Mouse (Mus musculus) myocyte (in vitro differentiated cells): ENCODE data around the gene Gpc1.

ENCODE experiments used
- MAX ChIP-seq: IDR thresholded peaks from one replicate; pipeline ENCODE4 v1.6.1; 2011; ENCODE audit warnings: low read depth, mild to moderate bottlenecking, control low read depth
- POLR2A ChIP-seq: IDR thresholded peaks from one replicate; pipeline ENCODE4 v1.6.1; 2011; ENCODE audit warnings: low read depth, mild to moderate bottlenecking, control low read depth, moderate library complexity; ENCODE audit not compliant: insufficient read length

GRCm38 (mm10) chr1:92861503-92861902, 30.1 kb downstream of the Gpc1 start:
- TF ChIP-seq MAX: no peak
- TF ChIP-seq POLR2A: peak; percentile 39
